Mouse (Mus musculus): Measurements from ENCODE around the gene Serp2.

- no peak for TF ChIP-seq CTCF (conservative IDR thresholded peaks at IDR 0.05; ENCODE audit: low read length)
- no peak for TF ChIP-seq POU5F1 (IDR thresholded peaks at IDR 0.05; ENCODE audit: borderline replicate concordance, low read length)
- no peak for TF ChIP-seq NANOG (IDR thresholded peaks at IDR 0.05; ENCODE audit: borderline replicate concordance, low read length)
These were observed 49.3 kb upstream of the Serp2 start for GRCm38 (mm10) chr14:76605931-76606534.
